Mouse (Mus musculus) liver, embryonic 16.5 days (tissue): ENCODE measurements around the gene Ube2o. TPM values are rescaled to one million over a fixed set of nuclear protein-coding genes. Genes with fewer than 3 reads are reported as not detected.
A peak's percentile ranks its signal among the peaks of the same experiment; 100 is the strongest.

Experiments
- ATAC-seq: fragments of 200-750 bp; cut with Nextera tagmentation; 2 replicates; pipeline ENCODE4 v1.8.0; 2017; ENCODE audit warnings: low read depth, mild to moderate bottlenecking, moderate number of reproducible peaks, moderate library complexity
- H3K27ac ChIP-seq: fragments of 300-500 bp; sonication (generic); 2 replicates; pipeline ENCODE4 v1.5.1; 2014; ENCODE audit warnings: mild to moderate bottlenecking, low read length
- H3K27me3 ChIP-seq: fragments of 300-500 bp; sonication (generic); 2 replicates; pipeline ENCODE4 v1.6.1; 2014; ENCODE audit warnings: low read depth, low read length, mixed read lengths; ENCODE audit not compliant: control insufficient read depth, insufficient read depth
- H3K36me3 ChIP-seq: fragments of 300-500 bp; sonication (generic); 2 replicates; pipeline ENCODE4 v1.6.1; 2014; ENCODE audit warnings: mild to moderate bottlenecking; ENCODE audit not compliant: control insufficient read depth, insufficient read depth
- H3K4me1 ChIP-seq: fragments of 300-500 bp; sonication (generic); 2 replicates; pipeline ENCODE4 v1.6.1; 2014; ENCODE audit warnings: low read depth, low read length, mixed read lengths; ENCODE audit not compliant: control insufficient read depth
- H3K4me2 ChIP-seq: fragments of 300-500 bp; sonication (generic); 2 replicates; pipeline ENCODE4 v1.6.1; 2014; ENCODE audit warnings: low read depth, low read length, mixed read lengths
- H3K4me3 ChIP-seq: fragments of 300-500 bp; sonication (generic); 2 replicates; pipeline ENCODE4 v1.5.1; 2014; ENCODE audit warnings: low read depth, mild to moderate bottlenecking, low read length
- H3K9ac ChIP-seq: fragments of 300-500 bp; sonication (generic); 2 replicates; pipeline ENCODE4 v1.6.1; 2014; ENCODE audit warnings: low read depth, low read length
- H3K9me3 ChIP-seq: fragments of 300-500 bp; sonication (generic); replicated peaks from 2 replicates; pipeline ENCODE4 v1.6.1; 2016; ENCODE audit warnings: low read length; ENCODE audit not compliant: control insufficient read depth
- WGBS: fragments of 180-500 bp; shearing (Covaris S2); extraction: QIAGEN DNeasy Blood & Tissue Kit; methylation state at CpG from one replicate; pipeline ENCODE4 v1.1.7; 2014; ENCODE audit not compliant: insufficient replicate concordance; 5-methylcytosine and 5-hydroxymethylcytosine counted together
- polyA plus RNA-seq: library from polyadenylated mRNA; unstranded; fragments of >200 nt; fragmentation: Nextera tagmentation; extraction: Ambion mirVana; gene quantifications from 2 replicates; pipeline ENCODE4 v1.2.1, GENCODE M21; 2015

The Ube2o gene
- polyA plus RNA-seq, 1 experiment from 2014 or later: 18.1 TPM

DNA sequence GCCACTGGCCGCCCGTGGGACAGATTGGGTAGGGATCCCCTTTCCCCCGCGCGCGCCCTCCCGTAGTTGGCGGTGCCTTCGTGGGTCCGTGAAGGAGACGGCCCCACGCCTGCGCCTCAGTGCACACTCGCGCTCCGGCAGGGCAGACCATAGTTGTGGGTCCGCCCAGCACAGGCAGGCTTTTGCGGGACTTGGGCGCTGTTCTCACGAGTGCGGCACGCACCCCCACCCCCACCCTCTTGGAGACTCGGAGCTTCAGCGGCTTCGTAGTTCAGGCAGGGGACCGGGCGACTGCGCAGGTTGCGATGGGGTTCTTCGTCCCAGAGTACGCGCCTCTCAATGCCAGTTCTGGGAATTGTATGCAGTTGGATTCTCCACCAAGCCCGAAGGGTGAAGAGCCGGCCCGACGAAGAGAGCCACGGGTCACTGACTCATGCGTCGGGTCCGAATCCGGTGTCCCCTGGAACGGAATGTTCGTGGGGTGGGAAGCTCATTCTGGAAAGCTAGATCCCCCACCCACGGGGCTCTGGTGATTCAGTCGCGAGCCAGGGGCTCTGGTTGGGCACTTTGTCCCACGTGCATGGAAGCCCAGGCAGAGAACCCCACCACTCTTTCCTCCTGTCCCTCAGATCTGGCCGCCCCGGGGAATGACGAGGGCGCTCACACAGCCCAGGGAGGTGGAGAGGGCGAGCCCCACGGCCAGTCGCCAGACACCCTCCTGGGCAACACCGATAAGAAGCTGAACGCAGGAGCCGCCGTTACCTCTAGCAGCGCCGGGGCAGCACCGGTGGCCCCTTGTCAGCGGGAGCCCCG lies 47.7 kb downstream of the Ube2o start:
- ATAC-seq: peak; percentile 86
- H3K4me1 ChIP-seq: peaks cover 76% of the 10 kb centered on the region
- peak overlapping the region; percentile 81 for H3K4me3 ChIP-seq
- peaks cover 35% of the 10 kb centered on the region for H3K27me3 ChIP-seq
- peaks cover 9% of the 10 kb centered on the region for H3K36me3 ChIP-seq
- H3K27ac ChIP-seq: peak overlapping the region; percentile 99
- H3K9ac ChIP-seq: peak overlapping the region; percentile 96
- under 1% methylated on average over 63 of the region's 63 CpGs for WGBS
- peak overlapping the region; percentile 98 for H3K4me2 ChIP-seq
- no peaks in the 10 kb centered on the region for H3K9me3 ChIP-seq

DNA sequence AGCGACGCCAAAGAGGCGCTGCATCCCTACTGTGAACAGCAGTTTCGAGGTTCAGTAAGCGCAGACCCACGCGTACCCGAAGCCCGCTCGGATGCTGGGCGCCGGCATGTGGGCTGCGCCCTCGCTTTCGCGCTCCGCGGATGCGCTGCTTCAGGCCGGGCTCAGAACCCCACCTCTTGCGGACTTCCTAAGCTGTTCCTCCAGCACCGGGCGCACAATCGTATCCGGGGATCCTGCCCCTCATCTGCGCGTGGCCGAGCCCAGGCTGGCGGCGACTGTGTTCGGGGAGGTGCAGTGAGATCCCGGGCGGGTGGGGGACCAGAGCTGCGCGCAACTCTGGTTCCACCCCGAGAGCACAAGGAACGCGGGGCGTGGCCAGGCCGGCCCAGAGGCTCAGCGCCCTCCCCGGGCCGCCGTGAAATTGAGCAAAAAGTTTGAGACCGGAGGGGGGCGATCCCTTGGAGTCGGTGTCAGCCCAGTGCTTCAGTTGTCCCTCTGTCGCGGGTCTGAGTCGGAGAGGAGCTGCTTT lies 48.4 kb downstream of the Ube2o start:
- Histone ChIP-seq H3K4me3 (peak overlapping the region; percentile 81), H3K9ac (peak overlapping the region; percentile 96), H3K36me3 (peaks cover 6% of the 10 kb centered on the region), H3K27ac (peak overlapping the region; percentile 99), H3K27me3 (peaks cover 35% of the 10 kb centered on the region), H3K9me3 (no peaks in the 10 kb centered on the region), H3K4me2 (peak overlapping the region; percentile 98), H3K4me1 (peaks cover 69% of the 10 kb centered on the region)
- ATAC-seq: peak; percentile 58
- under 1% methylated on average over 50 of the region's 50 CpGs for WGBS

DNA sequence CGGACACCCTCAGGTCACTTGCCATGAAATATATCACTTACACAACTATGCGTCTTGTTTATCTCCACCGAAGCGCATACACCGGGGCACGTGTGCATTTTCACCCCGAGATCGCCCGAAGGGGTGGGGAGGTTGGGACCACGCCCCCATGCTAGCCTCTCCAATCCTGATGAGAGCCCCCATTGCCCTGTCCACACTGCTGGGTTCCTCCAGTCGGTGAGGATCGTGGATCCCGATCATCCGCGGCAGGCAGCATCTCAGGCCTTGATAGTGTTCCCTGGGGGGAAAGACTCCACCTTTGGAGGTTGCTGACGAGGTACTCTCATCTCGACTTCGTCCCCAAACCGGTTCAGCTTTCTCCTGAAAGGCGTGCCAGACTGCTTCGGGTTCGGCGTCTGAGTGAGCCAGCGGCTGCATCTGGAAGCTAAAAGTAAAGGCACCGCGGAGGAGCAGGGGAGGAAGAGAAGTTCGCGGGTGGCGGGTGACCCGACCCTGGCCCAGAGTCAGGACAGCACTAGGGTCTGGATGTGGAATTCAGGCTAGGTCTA lies 48.9 kb downstream of the Ube2o start:
- peak overlapping the region; percentile 96 for H3K9ac ChIP-seq
- H3K4me2 ChIP-seq: peak overlapping the region; percentile 98
- H3K9me3 ChIP-seq: no peaks in the 10 kb centered on the region
- H3K4me1 ChIP-seq: peaks cover 64% of the 10 kb centered on the region
- peaks cover 35% of the 10 kb centered on the region for H3K27me3 ChIP-seq
- peaks cover 6% of the 10 kb centered on the region for H3K36me3 ChIP-seq
- peak overlapping the region; percentile 99 for H3K27ac ChIP-seq
- peak overlapping the region; percentile 81 for H3K4me3 ChIP-seq
- under 1% methylated on average over 30 of the region's 30 CpGs for WGBS
- ATAC-seq: 0 out of 2 replicates have a peak, but pooled peaks have one; percentile 2

DNA sequence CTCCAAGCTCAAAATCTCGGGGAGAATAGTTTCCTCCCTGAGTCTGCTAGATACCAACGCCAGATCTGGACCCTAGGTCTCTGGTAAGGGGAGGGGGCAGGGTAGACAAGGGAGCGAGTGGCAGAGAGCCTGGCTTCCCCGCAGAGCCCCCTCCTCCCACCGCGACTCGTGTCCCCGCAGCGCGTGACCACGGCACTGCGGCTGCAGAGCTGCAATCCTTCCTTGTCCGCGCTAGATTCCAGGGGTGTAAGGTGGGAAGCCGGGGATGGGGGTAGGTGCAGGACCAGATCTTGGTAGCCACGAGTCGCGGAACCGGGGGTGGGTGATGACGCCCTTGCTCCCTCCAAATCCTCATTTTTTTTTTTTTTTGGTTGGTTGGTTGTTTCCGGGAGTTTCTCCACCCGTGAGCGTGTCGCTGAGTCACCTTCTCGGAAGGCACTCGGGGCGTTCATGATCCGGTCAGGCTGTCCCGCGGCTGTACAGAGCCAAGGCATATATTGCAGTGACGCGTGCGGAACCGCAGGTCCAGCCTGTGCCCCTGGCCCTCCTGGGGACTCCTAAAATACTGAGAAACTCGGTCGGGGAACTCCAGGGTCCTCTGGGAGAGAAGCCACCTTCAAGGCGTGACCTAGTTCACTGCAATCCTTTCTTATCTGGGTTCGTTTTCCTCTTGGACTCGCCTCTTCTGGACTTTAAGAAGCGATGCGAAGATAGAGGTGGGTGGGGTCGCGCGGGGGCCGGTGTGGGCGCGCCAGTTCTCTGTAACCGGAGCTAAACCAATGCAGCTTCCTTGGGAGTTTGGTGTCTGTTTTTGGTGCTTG lies 49.7 kb downstream of the Ube2o start:
- peaks cover 56% of the 10 kb centered on the region for H3K4me1 ChIP-seq
- H3K36me3 ChIP-seq: peaks cover 6% of the 10 kb centered on the region
- H3K9me3 ChIP-seq: no peaks in the 10 kb centered on the region
- 3% methylated on average over 48 of the region's 48 CpGs for WGBS
- H3K27ac ChIP-seq: peak overlapping the region; percentile 99
- peak overlapping the region; percentile 81 for H3K4me3 ChIP-seq
- no peak for ATAC-seq
- peak overlapping the region; percentile 96 for H3K9ac ChIP-seq
- H3K27me3 ChIP-seq: peaks cover 35% of the 10 kb centered on the region
- H3K4me2 ChIP-seq: peak overlapping the region; percentile 98

DNA sequence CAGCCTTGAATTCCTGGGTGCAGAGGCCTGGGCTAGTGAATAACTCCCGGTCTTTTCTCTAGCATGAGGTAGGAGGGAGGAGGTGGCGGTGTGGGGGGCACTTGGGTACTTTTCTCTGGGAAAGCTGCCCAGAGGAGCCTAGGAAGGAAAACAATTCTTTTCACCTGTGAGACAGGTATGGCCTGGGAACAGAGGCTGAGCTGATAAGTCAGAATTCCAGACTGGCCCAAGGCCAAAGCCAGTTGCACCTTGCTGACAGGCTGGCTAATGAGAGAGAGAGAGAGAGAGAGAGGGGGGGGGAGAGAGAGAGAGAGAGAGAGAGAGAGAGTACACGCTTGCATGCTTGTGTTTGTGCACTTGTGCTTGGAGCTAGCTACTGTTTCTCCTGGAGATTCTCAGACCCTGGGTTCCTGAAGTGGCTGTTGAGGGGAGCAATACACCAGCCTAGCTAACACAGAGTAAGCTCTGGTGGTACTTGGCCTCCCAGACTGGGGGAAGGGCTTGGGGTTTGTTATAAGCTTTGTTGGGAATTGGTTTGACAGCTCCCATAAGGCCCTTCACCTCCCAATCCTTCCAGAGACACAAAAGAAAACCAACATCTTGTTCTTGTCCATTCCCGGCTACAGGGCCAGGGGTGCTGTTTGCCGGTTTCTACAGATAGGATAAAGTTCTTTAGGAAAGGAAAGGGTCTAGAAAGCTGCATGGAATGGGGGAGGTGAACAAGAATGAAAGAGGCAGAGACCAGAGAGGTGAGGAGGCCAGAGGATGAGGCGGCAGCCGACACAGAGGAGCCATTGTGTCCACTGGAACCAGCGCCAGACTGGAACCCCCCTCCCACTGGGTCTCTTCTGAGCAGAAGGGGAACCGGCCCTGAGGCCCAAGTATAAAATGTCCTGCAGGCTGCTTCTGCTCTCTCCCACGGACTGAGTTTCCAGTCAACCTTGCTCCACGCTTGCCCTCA lies 50.8 kb downstream of the Ube2o start, which contains the start of gene Sphk1:
Gene Sphk1 (plus strand): TSS at position 739 of the 961 bp plus-strand sequence.
- Histone ChIP-seq H3K27me3 (peaks cover 38% of the 10 kb centered on the region), H3K4me1 (peaks cover 45% of the 10 kb centered on the region), H3K4me2 (peak within 1 kb of the TSS; percentile 98), H3K27ac (peak within 1 kb of the TSS; percentile 99), H3K4me3 (peak within 1 kb of the TSS; percentile 81), H3K9ac (peak within 1 kb of the TSS; percentile 96), H3K9me3 (no peaks in the 10 kb centered on the region), H3K36me3 (no peaks in the 10 kb centered on the region)
- no peak for ATAC-seq
- WGBS: 47% methylated on average over 11 of the region's 11 CpGs

DNA sequence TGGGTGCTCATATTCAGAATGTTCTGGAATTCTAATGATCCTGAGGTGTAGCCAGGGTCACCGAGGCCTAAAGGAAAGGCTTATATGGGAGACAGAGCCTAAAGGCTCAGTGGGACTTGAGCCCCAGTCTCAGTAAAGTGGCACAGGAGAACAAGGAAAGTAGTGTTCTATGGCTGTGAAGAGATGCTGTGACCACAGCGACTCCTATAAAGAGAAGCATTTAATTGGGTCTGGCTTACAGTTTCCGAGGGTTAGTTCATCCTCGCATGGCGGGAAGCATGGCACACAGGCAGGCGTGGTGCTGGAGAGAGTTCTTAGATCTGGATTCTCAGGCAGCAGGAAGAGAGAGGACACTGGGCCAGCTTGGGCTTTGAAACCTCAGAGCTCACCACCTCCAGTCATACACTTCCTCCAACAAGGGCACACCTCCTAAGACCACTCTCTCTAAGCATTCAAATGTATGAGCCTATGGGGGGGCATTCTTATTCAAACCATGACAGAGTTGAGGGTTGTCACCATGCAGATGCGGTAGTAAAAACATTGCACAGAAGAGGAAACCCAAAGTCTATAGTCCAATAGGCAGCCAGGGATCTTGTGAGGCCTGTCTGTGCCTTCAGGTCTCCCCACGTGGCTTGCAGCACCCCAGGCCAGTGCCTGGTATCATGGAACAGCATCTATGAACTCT lies 52.5 kb downstream of the Ube2o start:
- 72% methylated on average over 8 of the region's 8 CpGs for WGBS
- H3K9me3 ChIP-seq: no peaks in the 10 kb centered on the region
- H3K4me1 ChIP-seq: peaks cover 32% of the 10 kb centered on the region
- H3K27ac ChIP-seq: no peak overlapping the region
- ATAC-seq: no peak
- no peak overlapping the region for H3K9ac ChIP-seq
- peaks cover 35% of the 10 kb centered on the region for H3K27me3 ChIP-seq
- H3K4me2 ChIP-seq: no peak overlapping the region
- H3K4me3 ChIP-seq: no peak overlapping the region
- H3K36me3 ChIP-seq: no peaks in the 10 kb centered on the region

DNA sequence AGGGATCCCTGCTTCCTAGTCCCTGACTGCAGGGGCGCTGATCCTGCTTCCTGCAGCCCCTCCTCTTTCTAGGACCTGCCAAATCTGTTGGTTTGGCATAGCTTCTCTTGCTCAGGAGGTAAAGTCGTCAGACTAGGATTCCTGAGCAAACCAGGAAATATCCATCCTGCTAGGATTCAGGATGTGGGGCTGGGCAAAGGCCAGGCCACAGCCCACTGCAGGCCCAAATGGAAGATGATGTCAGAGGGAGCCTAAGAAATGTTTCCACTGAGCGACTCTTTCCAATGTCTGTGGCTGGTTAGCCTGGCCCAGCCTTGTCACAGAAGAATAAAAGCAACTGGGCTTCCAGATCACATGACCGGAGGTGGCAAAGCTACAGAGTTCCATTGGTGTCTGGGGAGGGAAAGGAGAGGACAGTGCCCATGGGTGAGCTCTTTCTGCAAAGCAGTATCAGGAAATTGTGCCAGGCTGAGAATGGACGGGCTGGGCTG lies 57.5 kb downstream of the Ube2o start:
- ATAC-seq: no peak
- no peak overlapping the region for H3K4me2 ChIP-seq
- no peak overlapping the region for H3K27ac ChIP-seq
- H3K4me1 ChIP-seq: peaks cover 14% of the 10 kb centered on the region
- no peak overlapping the region for H3K9ac ChIP-seq
- peaks cover 8% of the 10 kb centered on the region for H3K27me3 ChIP-seq
- H3K36me3 ChIP-seq: no peaks in the 10 kb centered on the region
- no peaks in the 10 kb centered on the region for H3K9me3 ChIP-seq
- 46% methylated on average over 5 of the region's 5 CpGs for WGBS
- H3K4me3 ChIP-seq: no peak overlapping the region
